Mouse (Mus musculus) mature B cell (primary cell): ENCODE measurements around the gene Cpne8.

ENCODE experiments used
- in situ Hi-C: fragments of 300-500 bp; cut with MboI; formaldehyde crosslinking; loops from 2 replicates; pipeline ENCODE4 v1.14.3; 2019

The Cpne8 gene

GRCm38 (mm10) chr15:90678985-90679759 is at the start of gene Cpne8:
Gene Cpne8, minus strand, starts transcription at chr15:90679432.
- in situ Hi-C loops: no loop called here

GRCm38 (mm10) chr15:90717717-90718116 is 38.5 kb upstream of the Cpne8 start:
- in situ Hi-C loops: no loop called here

DNA sequence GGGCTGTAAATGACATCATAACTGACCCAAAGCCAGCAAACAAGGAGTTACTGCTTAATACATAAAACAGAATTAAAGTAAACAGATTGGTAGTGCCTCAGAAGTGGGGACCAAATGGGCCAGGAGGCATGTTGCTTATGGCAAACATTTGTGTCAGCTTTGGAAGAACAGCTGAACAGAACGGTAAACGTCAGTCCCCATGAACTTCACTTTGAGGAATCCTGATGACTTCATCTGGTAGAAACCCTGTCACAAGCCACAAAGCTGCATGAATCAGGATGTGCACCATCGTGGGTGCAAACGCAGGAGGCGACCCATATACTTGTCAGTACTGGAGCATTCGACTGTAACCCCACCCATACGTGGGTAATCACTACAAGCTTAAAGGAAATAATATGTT is 30.1 kb upstream of the Cpne8 start:
- in situ Hi-C loops: no loop called here

GRCm38 (mm10) chr15:90704314-90704713 is 25.1 kb upstream of the Cpne8 start:
- in situ Hi-C loops: no loop called here

- in situ Hi-C loops: no loop called here
Observed at GRCm38 (mm10) chr15:90703502-90704232, 24.4 kb upstream of the Cpne8 start.

- in situ Hi-C loops: no loop called here
Observed at GRCm38 (mm10) chr15:90686770-90687169, 7.5 kb upstream of the Cpne8 start.

GRCm38 (mm10) chr15:90679760-90680579 is 738 bp upstream of the Cpne8 start:
- in situ Hi-C loops: no loop called here

- in situ Hi-C loops: no loop called here
Observed at GRCm38 (mm10) chr15:90678488-90678887, 744 bp downstream of the Cpne8 start.

DNA sequence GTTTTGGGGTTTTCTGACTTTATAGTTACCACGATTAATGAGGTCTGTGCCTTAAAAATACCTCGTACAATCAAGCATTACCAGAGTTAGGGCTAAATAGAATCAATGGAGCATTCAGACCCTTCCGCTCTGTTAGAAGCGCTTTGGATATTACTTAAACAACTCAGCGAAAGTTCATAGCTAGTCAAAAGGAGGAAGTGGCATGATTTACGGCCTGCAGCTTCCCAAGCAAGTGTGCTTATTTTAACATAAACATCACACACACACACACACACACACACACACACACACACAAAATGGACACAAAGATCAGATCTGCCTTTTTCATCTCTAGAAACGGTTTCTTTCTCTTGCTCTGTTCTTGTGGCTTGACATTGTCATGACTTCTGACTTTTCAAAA is 9.7 kb downstream of the Cpne8 start:
- in situ Hi-C loops: no loop called here

DNA sequence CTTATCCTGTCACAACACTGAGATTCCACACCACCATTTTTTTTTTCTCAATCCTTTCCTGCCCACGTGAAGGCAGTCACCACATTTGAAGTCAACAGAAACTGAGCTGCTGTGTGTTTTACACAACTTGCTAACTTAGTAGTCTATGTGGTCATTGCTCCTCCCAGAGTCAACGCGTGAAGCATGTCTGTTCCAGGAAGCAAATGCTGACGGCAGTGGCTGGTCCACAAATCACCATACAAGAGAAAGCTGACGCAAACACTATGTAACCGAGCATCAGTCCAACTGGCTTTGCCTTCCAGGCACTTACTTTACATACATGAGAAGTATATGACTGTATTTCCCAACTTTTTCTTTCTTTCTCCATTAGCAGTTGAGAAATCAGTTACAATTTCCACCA is 12.3 kb downstream of the Cpne8 start:
- in situ Hi-C loops: no loop called here

DNA sequence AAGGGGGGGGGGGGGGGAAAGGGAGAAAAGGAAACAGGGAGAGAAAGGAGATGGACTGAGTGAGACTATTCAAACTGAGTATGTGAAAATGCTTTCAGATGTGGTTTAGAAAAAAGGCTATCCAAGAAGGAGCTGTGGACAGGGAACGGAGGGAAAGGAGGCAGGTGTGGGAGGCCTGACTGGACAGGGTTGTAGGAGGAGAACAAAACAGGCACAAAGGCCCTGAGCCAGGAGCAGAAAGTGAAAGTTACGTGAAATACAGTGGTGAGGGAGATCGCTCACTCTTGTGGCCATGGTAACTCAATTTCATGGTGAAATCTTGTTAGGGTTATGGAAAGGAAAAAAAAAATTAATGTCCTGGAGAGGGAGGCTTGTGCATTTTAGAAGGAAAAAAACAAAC is 14.6 kb downstream of the Cpne8 start:
- in situ Hi-C loops: no loop called here

DNA sequence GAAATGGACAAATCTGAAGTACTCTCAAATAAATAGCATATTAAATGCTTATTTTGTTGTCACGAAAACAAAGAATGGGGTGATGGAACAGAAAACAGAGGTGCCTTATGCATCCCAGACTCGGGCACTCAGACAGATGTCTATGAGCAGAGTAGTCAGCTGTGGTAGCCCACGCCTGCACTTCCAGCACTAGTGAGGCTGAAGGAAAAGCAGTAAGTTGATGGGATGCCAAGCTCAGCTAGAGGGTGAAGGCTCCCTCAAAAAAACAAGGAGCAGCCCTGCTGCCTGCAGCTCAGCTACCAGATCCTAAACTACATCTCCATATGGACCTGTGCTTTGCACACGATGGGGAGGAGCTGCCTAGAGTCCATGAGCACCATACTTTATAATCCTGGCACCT is 15.6 kb downstream of the Cpne8 start:
- in situ Hi-C loops: no loop called here

DNA sequence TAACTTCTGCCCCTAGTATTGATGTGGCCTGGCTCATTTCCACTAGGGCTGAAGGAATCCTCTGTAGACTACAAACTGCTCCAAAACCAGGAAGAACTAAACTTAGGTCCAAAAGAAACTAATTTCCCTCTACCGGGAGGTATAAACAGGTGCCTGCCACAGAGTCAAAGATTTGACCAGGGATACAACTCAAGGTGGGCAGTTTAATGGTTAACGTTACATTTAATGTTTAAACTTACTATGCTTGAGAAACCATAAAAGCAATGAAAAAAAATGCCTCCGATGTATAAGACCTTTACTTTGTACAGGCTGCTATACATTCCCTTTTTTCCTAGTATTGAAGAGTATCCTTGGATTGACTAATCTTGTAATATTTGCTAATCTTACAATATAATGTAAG is 18.5 kb downstream of the Cpne8 start:
- in situ Hi-C loops: no loop called here

GRCm38 (mm10) chr15:90658053-90658452 is 21.2 kb downstream of the Cpne8 start:
- in situ Hi-C loops: no loop called here

- in situ Hi-C loops: no loop called here
Observed at GRCm38 (mm10) chr15:90656521-90656920, 22.7 kb downstream of the Cpne8 start.

DNA sequence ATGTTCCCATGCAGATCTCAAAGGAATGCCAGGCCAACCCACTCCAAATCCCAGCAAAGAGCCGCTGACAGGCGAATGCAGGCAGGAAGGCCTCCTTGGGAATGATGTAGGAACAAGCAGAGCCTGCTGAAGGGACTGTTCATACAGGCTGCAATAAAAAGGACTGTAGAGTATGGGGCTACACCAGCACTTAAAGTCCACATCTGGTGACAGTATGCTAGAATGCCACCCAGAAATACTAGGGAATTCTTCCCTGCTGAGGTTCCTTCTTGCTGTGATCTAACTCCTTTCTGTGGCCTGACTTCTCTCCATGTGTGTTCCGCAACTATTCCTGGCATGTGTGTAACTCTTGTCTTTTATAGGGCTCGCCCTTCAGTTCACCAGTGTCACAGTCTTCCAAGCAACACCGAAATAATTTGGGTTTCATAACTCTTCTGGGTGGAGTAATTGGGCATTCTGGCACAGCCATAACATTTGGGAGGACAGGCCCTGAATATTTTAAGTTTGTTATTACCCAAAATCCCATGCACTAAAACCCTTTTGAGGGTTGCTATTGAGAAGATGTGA is 32.1 kb downstream of the Cpne8 start:
- in situ Hi-C loops: no loop called here

- in situ Hi-C loops: no loop called here
Observed at GRCm38 (mm10) chr15:90646326-90646725, 32.9 kb downstream of the Cpne8 start.

DNA sequence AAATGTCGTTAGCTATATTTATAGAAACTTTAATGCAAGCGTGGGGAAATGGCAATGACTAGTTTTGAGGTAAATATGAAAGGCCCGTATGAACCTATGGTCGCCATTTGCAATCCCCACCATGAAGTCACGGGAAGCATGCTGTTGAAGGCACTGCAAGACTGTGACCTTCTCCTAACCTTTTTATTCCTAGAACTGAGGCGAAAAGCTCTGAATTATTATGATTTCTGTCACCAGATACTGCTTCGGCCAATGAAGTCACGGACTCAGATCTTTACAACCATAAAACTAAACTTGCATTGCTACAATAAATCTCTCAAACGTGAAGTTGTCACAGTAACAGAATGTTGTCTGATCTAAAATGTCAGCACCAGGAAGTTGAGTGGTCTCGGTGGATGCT is 33.4 kb downstream of the Cpne8 start:
- in situ Hi-C loops: no loop called here

GRCm38 (mm10) chr15:90624201-90624600 is 55.0 kb downstream of the Cpne8 start:
- in situ Hi-C loops: no loop called here

DNA sequence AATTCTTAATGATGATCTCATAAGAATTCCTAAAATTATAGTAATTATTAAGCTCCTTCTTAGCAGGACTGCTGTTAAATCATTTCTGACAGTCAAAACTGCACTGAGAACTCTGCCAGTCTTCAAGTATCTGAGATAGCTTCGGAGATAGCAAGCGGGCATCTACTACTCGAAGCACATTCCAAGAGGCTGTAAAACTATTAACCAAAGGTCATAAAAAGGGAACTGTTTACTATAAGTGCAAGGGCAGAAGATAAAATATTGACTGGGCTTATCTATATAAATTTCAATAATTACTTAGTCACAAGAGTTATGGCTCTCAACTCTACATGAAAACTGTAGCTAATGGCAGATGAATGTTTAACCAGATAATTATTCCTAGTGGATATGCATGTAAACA is 57.2 kb downstream of the Cpne8 start:
- in situ Hi-C loops: no loop called here

GRCm38 (mm10) chr15:90619736-90620135 is 59.5 kb downstream of the Cpne8 start:
- in situ Hi-C loops: no loop called here

GRCm38 (mm10) chr15:90616116-90616798 is 63.0 kb downstream of the Cpne8 start:
- in situ Hi-C loops: no loop called here
